Mouse (Mus musculus) urinary bladder, adult 18-20 months (tissue): Measurements from ENCODE around the gene Smpdl3a.

Source experiments
- DNase-seq, 2 experiments: peaks; one replicate each; pipeline ENCODE4 v3.0.0; 2022; ENCODE audit warnings: low spot score in 2 of 2, mixed read lengths in 2 of 2

The Smpdl3a gene

DNA sequence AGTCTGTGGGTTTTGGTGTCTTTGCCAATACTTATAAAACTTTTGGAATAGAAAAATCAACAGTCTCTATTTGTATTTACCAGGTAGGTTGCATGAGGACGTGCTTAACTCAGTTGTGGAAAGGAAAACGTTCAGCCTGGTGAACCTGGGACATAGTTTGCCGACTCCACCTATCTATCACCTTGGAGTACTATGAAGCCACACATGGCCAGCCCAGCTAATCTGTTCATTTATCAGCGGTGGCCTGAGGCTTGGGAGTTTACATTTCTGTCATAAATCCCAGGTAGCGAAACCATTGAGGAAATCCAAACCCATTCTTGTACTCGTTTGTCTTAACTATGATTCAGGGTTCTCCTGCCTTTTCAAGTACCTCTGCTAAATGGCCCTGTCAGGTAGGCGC lies at the start of gene Smpdl3a:
TSS of gene Smpdl3a (plus strand) at position 318 of the 400 bp plus-strand sequence.
- peak in 1 of 2 experiments; percentile 7 for DNase-seq

DNA sequence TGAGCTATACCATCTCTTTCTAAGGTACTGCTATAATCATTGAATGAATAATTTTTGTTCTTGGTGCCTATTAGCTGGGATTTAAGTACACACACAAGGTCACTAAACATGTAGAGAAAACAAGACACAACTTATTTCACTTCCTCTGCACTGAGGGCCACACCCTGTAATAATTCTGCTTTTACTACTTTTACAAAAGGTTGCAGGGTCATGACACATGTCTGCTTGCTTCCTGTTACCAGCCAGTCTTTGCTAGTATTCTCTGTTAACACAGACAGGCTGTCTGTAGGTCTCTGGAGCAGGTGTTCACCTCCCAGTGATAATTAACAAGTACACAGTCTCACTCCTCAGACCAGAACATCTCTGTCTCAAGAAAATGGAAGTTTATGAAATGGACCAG lies 48.7 kb upstream of the Smpdl3a start:
- no peak for DNase-seq

DNA sequence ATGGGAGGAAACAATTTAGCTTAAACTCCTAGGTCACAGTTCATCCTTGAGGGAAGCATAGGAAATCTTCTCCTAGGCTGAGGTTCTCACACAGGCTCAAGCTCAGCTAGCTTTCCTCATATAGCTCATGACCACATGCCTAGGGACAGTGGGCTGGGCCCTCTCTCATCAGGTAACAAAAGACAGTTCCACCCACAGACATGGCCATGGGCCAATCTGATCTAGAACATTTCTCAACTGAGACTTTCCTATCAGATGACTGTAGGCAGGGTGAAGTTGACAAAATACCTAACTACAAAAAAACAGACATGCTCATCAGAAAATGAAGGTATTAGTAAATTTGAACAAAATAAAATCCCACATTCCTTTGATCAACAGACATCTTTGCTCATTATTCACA lies 47.0 kb upstream of the Smpdl3a start:
- no peak for DNase-seq

DNA sequence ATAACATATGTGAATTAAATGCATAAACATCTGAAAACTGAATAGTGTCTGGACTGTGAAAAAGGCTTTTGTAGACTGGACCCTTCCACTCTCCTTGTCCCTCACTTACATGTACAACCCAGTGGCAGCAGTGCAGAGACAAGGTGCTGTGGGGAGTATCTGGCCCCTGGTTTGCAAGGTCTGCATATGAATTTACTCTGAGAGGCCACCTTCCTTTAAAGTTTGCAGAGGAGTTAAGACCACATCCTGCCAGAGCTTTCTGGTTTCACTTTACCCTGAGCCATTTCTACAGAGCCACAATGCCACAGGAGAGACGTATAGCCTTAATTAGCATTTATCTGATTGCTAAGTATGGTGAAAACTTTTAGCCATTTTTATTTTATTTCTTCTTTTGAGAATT lies 40.8 kb upstream of the Smpdl3a start:
- DNase-seq: no peak

DNA sequence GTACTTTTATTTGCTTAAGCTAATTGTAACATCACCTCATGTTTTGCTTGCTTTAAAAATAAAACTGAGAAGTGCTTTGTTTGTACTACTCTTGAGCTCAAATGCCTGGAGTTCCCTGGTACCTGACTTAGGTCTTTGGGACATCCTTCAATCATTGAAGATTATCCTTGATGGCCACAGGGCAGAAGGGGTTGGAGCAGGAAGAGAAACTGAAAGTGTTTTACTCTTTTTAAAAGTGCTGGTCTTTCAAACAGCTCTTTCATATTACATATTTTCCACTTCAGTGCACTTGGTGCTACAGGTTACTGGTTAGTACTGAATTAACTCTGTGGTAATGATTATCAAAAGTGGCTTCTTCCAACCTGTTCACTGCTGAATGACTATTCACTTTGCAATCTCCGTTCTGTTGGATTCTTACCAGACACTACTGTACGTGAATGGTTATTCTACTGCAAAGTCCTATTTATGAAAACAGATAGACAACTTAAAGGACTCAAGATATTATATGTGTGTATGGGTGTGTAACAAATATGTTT lies 38.9 kb upstream of the Smpdl3a start:
- DNase-seq: no peak

DNA sequence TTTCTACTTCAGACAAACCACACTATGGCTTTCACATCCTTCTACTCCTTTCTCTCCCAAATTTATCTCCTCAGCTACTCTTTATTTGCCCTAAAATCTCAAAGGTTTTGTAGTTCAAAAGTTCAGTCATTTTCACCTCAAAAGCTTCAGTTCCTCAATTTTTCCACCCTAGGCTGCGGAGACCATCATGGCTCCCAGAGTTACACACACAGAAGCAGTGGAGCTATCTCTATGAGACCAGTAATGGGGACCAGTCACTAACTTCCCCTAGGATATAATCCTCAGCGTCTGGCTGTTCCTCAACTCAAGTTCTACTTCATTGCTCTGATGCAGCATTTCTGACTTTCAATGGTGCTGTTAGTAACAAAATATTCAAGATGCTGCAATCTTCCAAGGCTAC lies 35.1 kb upstream of the Smpdl3a start:
- DNase-seq: no peak

DNA sequence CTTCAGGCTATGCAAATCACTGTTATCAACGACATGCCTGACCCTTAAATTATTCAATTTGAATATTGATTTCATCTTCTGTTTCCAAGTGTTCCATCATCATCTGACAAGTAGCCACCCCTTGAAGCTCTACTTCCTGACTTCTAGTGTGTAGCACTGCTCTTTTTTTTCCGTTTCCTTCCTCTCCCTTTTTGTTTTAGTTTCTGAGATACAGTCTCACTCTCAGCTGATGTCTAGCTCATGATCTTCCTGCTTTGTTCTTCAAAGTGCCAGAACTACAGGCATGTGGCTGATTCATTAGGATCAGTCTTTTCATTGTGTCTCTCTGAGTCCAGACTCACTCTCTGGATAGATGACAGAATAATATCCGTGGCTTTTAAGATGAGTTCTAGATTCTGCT lies 33.4 kb upstream of the Smpdl3a start:
- DNase-seq: no peak

DNA sequence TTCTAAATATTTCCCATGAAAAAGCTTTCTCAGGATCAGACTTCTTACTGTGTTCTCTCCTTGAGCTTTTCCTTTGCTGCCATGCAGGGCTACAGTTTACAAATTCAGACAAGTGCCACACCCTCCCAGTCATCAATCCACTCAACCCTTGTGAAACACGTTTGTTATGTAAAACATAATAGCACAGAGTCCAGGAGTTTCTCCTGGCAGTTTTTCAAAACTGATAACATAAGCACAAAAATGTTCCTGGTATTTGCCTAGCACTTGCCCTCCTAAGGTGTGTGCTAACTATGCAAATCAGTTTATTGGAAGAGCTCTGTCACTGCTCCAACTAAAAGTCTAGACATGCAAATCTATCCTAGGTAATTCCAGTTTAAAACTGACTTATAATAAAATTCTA lies 31.1 kb upstream of the Smpdl3a start:
- no peak for DNase-seq

DNA sequence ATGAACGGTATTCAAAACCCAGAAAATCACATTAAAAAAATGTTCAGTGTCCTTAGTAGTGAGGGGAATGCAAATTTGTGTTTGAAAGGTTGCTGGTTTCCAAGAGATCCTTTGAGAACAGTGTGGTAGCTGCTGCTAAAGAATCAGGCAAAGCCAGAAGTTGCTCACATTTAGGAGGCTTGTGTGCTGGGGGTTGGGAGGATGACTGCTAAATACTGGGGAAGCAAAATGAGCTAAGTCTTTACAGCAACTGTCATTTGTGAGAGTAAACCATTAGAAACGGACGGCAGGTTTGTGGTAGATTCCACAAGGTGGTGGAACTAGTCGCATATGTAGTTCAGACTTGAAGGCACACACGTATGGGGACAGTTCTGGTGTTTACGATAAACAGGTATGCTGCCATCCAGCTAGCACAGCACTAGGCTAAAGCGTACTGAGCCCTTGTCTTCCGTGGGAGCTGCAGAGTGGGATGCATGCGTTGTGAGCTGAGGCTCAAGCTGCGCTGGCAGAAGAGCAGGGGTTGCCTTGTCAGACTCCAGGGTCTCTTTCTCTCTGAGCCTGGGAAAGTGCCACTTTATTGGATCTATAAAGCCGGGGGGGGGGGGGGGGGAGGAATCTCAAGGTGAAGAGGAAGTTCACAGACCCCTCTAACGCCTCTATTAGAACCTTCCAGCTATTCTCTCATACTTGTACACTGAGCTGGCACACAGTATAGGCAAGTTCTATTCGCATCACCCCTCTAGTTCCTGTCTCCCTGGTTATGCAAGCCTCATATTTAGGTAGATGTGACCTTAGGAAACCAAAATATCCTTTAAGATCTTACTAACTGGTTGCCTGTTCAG lies 10.6 kb upstream of the Smpdl3a start:
- no peak for DNase-seq

DNA sequence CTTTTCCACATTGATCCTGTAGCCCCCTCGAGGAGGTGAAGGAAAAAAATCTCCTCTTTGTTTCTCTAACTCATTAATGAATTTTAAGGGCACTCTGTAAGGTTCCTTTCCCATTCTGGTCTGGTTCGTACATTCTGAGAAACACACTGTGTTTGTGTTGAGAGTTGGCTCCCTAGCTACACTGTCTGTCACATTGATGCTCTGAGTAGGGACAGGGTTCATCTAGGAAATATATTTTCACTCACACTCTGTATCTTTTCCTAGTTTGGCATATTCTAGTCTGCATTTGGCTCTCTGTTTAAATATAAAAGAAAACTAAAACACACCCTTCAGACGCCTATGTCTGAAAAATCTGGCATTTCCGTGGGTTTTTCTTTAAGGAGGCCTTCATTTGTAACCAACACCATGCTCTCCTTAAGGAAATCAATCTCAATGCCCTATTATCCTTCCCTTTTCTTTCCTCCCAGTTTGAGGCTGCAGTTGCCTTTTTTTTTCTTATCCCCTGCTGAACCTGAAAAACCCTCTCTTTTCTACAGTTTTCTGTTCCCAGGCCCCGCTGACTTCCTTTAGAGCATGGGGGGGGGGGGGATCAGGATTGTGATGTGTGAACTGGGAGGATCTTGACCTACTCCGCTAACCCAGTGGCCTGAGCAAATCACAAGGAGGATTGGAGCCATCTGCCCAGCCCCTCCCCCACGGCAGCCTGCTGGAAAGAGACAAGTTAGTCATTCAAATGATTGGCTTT lies 9.8 kb upstream of the Smpdl3a start:
- peak in 1 of 2 experiments; percentile 5 for DNase-seq

DNA sequence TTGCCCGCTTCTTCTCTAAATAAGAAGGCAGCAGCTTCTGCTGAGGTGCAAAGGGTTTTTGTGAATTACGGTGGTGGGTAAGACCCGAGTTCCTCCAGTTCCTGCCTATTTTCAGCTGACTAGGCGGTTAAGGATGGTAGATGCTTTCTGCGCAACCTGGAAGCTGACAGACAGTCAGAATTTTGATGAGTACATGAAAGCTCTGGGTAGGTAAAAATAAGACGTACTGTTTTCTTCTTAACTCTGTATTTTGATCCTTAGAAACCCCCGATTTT lies 9.3 kb upstream of the Smpdl3a start, which contains the start of gene Fabp7:
TSS of gene Fabp7 (plus strand) at position 6 of the 275 bp plus-strand sequence.
- no peak for DNase-seq

DNA sequence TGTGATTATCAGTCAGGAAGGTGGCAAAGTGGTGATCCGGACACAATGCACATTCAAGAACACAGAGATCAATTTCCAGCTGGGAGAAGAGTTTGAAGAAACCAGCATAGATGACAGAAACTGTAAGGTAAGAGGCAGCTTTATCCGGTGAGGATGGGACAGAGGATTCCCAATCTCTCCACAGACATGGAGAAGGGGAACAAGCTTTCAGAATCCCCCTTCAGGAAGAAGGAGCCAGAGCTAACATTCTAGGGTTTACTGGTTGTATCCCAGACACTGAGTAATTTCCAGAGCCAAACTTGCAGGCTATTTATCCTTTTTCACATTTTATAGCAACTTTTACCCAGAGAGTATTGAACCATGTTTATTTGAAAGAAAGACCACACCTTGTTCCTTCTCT lies 8.6 kb upstream of the Smpdl3a start:
- DNase-seq: no peak

DNA sequence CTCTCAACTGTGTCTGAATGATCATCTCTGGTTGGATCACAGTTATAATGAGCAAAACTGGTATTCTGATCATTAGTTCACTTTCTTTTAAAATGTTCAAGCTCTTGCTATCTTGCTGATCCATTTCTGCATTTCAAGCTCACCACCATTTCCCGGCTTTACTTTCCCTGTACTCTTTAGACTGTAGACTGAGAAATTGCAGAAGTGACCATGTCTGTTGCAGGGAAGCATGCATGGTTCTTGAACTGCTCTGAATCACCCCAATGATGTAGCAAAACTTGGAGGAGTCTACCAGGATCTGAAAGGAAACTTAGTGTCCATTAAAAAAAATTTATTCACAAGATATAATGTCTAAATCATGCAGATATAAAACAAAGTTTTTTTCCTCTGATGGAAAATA lies 1.2 kb upstream of the Smpdl3a start:
- no peak for DNase-seq

DNA sequence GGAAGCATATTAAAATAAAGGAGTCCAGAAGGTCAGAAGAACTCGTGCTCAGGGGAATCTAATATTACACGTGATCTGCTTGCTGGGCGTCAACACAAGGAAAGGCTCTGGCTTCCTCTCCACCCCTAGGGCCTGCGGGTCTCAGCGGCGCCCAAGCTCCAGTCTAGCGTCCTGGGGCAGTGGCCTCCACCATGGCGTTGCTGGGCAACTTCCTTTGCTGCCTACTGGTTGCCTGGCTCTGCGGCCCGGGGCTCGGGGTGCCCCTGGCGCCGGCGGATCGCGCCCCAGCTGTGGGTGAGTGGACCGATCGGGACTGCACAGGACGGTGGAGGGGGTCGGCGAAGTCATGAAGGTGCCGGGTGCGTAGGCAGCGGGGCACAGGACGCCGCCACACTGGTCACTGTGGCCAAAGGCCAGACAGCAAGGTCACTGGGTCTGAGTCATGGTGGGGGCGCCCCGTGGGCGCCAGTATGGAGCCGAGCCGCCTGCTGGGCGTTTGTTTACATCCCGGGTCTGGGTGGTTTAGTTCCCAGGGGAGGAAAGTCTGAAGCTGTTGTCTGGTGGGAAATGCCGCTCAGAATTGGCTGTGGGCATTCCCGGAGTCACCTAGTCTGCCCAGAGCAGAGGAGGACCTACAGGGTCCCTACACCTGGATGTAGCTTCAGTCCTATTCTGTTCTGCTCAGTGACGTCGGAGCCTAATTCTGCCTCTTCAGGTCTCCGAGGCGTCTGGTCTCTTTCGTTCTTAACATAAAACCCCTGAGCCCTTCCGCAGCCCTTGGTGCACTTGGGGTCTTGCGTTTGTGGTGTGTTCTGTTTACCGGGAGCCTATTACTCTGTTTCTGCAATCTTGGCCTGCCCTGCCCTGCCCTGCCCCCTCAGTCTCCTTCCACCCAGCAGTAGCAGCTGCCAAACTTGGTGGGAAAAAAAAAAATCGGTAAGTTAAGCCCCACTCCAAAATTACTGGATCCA lies 641 bp downstream of the Smpdl3a start:
- peak; percentile 31 to 62 for DNase-seq

DNA sequence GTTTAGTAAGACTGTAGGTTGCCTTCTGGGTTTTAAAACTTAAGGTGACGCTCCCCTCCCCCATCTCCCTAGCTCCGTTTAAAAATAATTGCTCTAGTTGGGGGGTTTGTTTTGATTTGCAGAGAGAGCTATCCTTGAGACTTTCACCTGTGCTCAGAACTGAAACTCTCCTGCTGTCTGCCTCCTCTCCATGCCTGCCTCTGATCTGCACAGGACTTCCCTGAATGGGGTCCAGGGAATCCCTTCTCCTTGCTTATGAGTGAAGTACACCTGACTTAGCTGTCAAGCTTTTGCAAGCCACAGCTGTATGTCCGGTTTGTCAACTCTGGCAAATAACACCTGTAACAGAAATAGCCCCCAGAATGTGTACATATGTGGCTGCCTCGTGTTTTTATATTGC lies 1.4 kb downstream of the Smpdl3a start:
- peak in 1 of 2 experiments; percentile 8 for DNase-seq

DNA sequence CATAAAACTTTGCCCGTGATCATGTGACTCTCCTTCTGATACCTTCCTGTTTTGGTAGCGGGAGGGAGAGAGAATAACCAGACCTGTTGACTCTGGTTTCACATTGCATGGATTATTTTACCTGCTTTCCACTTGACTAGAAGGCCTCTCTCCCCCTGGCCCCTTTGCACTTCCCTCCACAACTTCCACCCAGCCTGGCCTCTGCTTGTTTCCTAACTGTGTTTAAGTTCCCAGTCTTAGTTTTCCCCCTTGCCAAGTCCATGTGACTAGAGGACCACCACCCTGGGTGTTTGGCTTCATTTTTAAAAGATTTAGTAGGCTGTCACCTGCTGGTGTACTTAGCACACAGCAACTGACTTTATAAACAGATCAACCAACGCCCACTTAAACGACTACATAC lies 1.9 kb downstream of the Smpdl3a start:
- DNase-seq: peak in 1 of 2 experiments; percentile 22

DNA sequence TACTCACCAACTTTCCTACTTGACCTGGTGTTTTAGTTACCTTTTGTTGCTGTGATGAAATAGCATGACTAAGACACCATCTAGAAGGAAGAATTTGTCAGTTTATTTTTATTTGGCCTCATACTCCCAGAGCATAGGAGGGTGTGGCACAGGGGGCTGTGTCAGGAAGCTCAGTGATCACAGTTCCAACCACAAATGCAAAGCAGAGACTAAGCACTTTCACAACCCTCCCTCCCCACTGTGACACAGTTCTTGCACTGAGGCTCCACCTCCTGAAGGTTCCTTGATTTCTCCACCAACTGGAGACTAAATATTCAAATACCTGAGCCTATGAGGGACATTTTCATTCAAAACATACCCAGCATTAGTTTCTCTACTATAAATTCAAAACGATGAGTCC lies 5.4 kb downstream of the Smpdl3a start:
- DNase-seq: no peak

DNA sequence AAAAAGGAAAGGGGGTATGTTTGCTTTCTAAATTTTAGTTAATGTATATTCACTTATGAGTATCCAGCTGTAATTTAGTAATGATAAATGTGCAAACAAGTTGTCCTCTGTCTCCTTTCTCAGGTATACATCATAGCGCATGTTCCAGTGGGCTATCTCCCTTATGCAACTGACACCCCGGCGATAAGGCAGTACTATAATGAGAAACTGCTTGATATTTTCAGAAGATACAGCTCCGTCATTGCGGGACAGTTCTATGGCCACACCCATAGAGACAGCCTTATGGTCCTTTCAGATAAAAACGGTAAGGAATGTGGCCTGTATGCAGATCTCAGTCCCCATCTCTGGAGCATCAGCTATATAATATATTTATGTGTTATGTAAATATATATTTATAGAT lies 13.6 kb downstream of the Smpdl3a start:
- no peak for DNase-seq

DNA sequence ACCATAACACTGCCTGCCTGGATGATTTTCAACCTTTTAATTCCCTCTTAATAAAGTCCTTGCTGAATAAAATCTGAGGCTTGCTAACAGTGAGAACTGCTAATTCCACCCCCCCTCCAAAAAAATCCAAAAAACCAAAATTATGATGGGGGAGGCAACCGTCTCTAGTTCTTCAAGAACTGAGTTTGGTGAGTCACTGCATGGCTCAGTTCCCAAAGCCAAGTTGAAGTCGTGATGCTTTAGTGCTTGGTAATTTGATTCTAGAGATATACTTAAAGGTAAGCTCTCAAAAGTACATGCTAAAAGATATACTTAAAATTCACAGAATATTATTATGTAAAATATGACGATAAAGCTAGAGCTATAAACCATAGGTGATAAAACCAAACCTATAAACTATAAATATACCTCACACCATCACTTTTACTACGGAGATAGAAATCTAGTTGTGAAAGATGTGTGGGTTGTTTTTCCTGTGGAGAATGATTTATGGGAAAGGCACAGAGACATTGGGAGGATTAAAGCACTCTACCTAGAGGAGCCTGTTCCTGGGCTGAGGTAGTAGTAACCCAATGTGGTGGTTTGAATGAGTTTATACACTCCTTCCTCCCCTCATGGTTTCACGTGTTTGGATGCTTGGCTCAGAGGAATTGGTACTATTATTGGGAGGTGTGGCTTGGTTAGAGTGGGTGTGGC lies 18.2 kb downstream of the Smpdl3a start:
- DNase-seq: no peak

DNA sequence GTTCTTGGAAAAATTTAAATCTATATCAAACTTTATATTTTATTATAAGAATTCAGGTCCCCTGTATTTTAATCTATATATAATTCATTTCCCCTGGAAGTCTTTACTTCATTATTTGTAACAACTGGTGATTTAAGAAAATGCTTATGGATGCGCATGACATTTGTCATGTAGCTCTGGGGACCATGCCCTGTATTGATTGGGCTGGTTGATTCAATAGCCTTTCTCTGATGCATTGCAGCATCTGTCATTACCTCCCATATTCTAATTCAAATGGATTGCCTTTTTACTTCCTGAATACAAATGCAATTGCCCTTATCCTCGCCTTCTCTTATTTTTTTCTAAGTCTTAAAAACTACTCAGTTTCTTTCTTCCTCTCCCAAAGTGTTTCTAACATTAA lies 20.2 kb downstream of the Smpdl3a start:
- DNase-seq: no peak

DNA sequence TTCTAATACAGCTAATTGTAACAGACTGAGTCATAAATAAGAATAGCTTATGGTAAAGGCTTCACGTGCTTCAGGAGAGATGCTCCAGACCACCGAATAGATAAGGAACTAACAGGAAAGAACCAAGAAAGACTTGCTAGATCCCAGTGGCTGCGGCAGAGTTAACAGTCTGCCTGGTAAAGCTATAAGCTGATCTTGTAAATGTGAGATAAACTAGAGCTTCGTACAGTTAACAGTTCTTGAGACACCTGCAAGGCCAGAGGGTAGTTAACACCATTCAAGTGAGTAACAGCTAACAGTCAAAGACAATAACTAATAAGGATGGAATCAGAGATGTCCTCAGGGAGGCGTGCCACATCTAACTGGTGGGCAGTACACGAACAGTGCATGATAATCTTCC lies 21.7 kb downstream of the Smpdl3a start:
- DNase-seq: no peak
